In the genomic region with DNA sequence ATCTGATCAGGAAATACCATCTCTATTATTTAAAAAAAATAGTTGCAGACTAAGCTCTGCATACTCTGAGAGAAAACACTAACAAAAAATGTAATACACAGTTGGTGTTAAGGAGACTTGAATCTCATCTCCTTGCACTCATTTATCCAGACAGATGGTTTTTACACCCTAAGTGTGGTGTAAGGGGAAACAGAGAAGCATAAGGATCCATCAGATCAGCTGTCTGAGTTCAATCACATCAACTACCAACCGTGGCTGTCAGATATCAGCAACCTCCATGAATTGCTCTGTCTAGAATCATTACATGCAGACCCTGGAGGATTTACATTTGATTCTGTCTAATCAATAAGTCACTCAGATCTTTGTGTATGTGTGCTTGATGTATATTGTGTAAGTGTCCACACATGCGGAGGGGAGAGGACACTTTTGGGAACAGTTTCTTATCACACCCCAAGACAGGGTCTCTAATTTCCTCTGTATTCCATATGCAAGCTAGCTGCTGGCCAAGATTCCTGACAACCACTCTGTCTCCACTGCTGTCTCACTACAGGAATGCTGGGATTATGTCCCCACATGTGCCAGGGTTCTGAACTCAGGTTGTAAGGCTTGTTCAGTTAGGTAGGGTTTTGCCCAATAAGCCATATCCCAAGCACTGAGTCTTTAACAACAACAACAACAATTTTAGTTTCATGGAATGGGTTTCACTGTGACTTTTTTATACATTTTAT, we compare ENCODE assay signal across 21 mouse cellular contexts. TPM values are rescaled to one million over a fixed set of nuclear protein-coding genes. Genes with fewer than 3 reads are reported as not detected.
A peak's percentile ranks its signal among the peaks of the same experiment; 100 is the strongest.
DNase-seq lines count a peak whose midpoint lies in the region; ATAC-seq and TF ChIP-seq lines count a peak whose summit lies in the region.
"Had no signal": no experiment of that assay in that cellular context is flagged by ENCODE, and none has a peak within 500 bp of the region (broad histone marks: within the 10 kb centered on the region; RNA-seq: fewer than 3 reads in every experiment).

No protein-coding gene starts in this region.

- intact Hi-C loops in gastrocnemius, adult 2 months (cut with DNase I): loop anchor here (2.0 kb wide), 1 partner anchor 15 kb away; no protein-coding TSS in a partner anchor

- no peak for TF ChIP-seq POLR2A in spleen, adult 2 months (IDR thresholded peaks at IDR 0.05; ENCODE audit: low read depth, low read length)

- ATAC-seq in forebrain, embryonic 13.5 days: peak; percentile 13; the same call in 1 of the 2 replicates
- ATAC-seq in forebrain, postnatal 0 days: no peak
- ATAC-seq: CD4-positive, CD25-positive, alpha-beta regulatory T cell, adult 4 months; intestine, embryonic 16.5 days had no signal

- peak overlapping the region; percentile 40 for H3K27ac ChIP-seq in forebrain, embryonic 13.5 days
- no peak overlapping the region for H3K27ac ChIP-seq in forebrain, postnatal 0 days (ENCODE audit: low read depth, low read length)
- H3K27ac ChIP-seq in gastrocnemius, adult 2 months: peak overlapping the region; percentile 28
- peak overlapping the region; percentile 40; the same call in 1 of the 2 replicates for H3K27ac ChIP-seq in layer of hippocampus, adult 2 months
- H3K27ac ChIP-seq in spleen, adult 2 months (ENCODE audit: insufficient read depth, low read length): peak overlapping the region; percentile 42; the same call in 1 of the 2 replicates
- H3K27ac ChIP-seq: embryonic facial prominence, embryonic 13.5 days; hindbrain, embryonic 10.5 days; hindbrain, embryonic 14.5 days had no signal

- no peaks in the 10 kb centered on the region for H3K9me3 ChIP-seq in forebrain, embryonic 13.5 days (replicated peaks)
- H3K9me3 ChIP-seq in forebrain, postnatal 0 days (ENCODE audit: low read length): no peaks in the 10 kb centered on the region
- H3K9me3 ChIP-seq: embryonic facial prominence, embryonic 13.5 days; G1E; hindbrain, embryonic 10.5 days had no signal

- H3K4me3 ChIP-seq in forebrain, embryonic 13.5 days: no peak overlapping the region
- no peak overlapping the region for H3K4me3 ChIP-seq in forebrain, postnatal 0 days (ENCODE audit: low read depth, low read length)
- no peak overlapping the region for H3K4me3 ChIP-seq in gastrocnemius, adult 2 months
- H3K4me3 ChIP-seq in layer of hippocampus, adult 2 months: no peak overlapping the region
- no peak overlapping the region for H3K4me3 ChIP-seq in spleen, adult 2 months (ENCODE audit: extremely low read depth, insufficient read depth, insufficient read length)
- H3K4me3 ChIP-seq: embryonic facial prominence, embryonic 13.5 days; hindbrain, embryonic 10.5 days had no signal

- 87% methylated on average over 2 of the region's 2 CpGs for WGBS in forebrain, embryonic 13.5 days
- WGBS in forebrain, postnatal 0 days: 64% methylated on average over 2 of the region's 2 CpGs
- WGBS in spleen, adult 2 months: 78% methylated on average over 2 of the region's 2 CpGs

- no peak for DNase-seq in forebrain, postnatal 0 days
- no peak for DNase-seq in gastrocnemius, adult 2 months
- DNase-seq in gastrocnemius, postnatal 4 days (ENCODE audit: low spot score in 2 of 2): no peak
- DNase-seq in layer of hippocampus, adult 2 months (ENCODE audit: low spot score in 2 of 2): no peak
- no peak for DNase-seq in layer of hippocampus, adult 8-10 months (ENCODE audit: low spot score in 2 of 2)
- DNase-seq in spleen, adult 2 months (ENCODE audit: low read depth in 1 of 2, low spot score in 2 of 2): no peak
- no peak for DNase-seq in spleen, postnatal 36 days (ENCODE audit: low spot score in 2 of 2)
- DNase-seq: adrenal gland, postnatal 10 days; B cell, adult 2 months; cerebellum, adult 18-20 months; cerebellum, adult 9-11 months; cerebellum, postnatal 36 days; gastrocnemius, postnatal 14 days; heart, postnatal 10 days had no signal

- no peak for TF ChIP-seq CTCF in forebrain, postnatal 0 days (IDR thresholded peaks at IDR 0.05; ENCODE audit: low read depth)
- TF ChIP-seq CTCF in gastrocnemius, adult 2 months (IDR thresholded peaks at IDR 0.05): no peak
- no peak for TF ChIP-seq CTCF in layer of hippocampus, adult 2 months (conservative IDR thresholded peaks at IDR 0.05)
- TF ChIP-seq CTCF in spleen, adult 2 months (IDR thresholded peaks at IDR 0.05; ENCODE audit: extremely low read depth, insufficient read depth, insufficient read length, insufficient replicate concordance): no peak

- H3K9ac ChIP-seq in forebrain, embryonic 13.5 days: no peak overlapping the region
- no peak overlapping the region for H3K9ac ChIP-seq in forebrain, postnatal 0 days
- H3K9ac ChIP-seq: embryonic facial prominence, embryonic 13.5 days; hindbrain, embryonic 14.5 days had no signal

- peaks cover 9% of the 10 kb centered on the region for H3K4me1 ChIP-seq in forebrain, embryonic 13.5 days
- peaks cover 9% of the 10 kb centered on the region for H3K4me1 ChIP-seq in forebrain, postnatal 0 days (ENCODE audit: insufficient read depth)
- peaks cover 36% of the 10 kb centered on the region for H3K4me1 ChIP-seq in spleen, adult 2 months (ENCODE audit: control insufficient read depth, insufficient read depth, insufficient read length)
- H3K4me1 ChIP-seq: hindbrain, embryonic 10.5 days had no signal

- no peak overlapping the region for H3K4me2 ChIP-seq in forebrain, embryonic 13.5 days
- H3K4me2 ChIP-seq in forebrain, postnatal 0 days (ENCODE audit: low read depth): no peak overlapping the region
- H3K4me2 ChIP-seq: embryonic facial prominence, embryonic 13.5 days; hindbrain, embryonic 14.5 days had no signal

- no peaks in the 10 kb centered on the region for H3K36me3 ChIP-seq in forebrain, embryonic 13.5 days (ENCODE audit: poor library complexity, severe bottlenecking)
- H3K36me3 ChIP-seq in forebrain, postnatal 0 days (ENCODE audit: insufficient read depth): no peaks in the 10 kb centered on the region
- H3K36me3 ChIP-seq in spleen, adult 2 months (ENCODE audit: control insufficient read depth, insufficient read depth, low read length): no peaks in the 10 kb centered on the region
- H3K36me3 ChIP-seq: embryonic facial prominence, embryonic 13.5 days; hindbrain, embryonic 10.5 days had no signal

- no peaks in the 10 kb centered on the region for H3K27me3 ChIP-seq in forebrain, embryonic 13.5 days
- no peaks in the 10 kb centered on the region for H3K27me3 ChIP-seq in forebrain, postnatal 0 days (ENCODE audit: insufficient read depth, low read length)
- H3K27me3 ChIP-seq in spleen, adult 2 months (ENCODE audit: control insufficient read depth, insufficient read depth, low read length): no peaks in the 10 kb centered on the region
- H3K27me3 ChIP-seq: embryonic facial prominence, embryonic 13.5 days had no signal

RNA-seq across cellular contexts. Expression of a gene that starts 22.7 kb away (rescaled TPM):
- 23.8 and 25.5 TPM in 2 replicates for polyA plus RNA-seq in forebrain, embryonic 13.5 days (2015; fragmentation: Nextera tagmentation; extraction: Ambion mirVana)
- total RNA-seq in forebrain, postnatal 0 days (2014; rRNA removed): 23.9 and 28.5 TPM in 2 replicates
- polyA plus RNA-seq in forebrain, postnatal 0 days (2015; fragmentation: Nextera tagmentation; extraction: Ambion mirVana): 47.8 and 60.9 TPM in 2 replicates
- 10 to 100 TPM; 19.8 to 26.1 TPM for total RNA-seq in gastrocnemius, adult 2 months (2021)
- total RNA-seq in gastrocnemius, postnatal 4 days (2021): 10 to 100 TPM; 40.2 to 49.6 TPM
- total RNA-seq in layer of hippocampus, adult 2 months (2021): 10 to 100 TPM; 36.2 to 40.0 TPM
- total RNA-seq in layer of hippocampus, adult 8-10 months (2022): 10 to 100 TPM; 32.3 to 39.6 (median 35.2) TPM
- 1.6 and 2.2 TPM in 2 replicates for polyA plus RNA-seq in spleen, adult 2 months (2012; rRNA removed)
